Mouse (Mus musculus): ENCODE data around the gene Rep15.

The Rep15 gene

DNA sequence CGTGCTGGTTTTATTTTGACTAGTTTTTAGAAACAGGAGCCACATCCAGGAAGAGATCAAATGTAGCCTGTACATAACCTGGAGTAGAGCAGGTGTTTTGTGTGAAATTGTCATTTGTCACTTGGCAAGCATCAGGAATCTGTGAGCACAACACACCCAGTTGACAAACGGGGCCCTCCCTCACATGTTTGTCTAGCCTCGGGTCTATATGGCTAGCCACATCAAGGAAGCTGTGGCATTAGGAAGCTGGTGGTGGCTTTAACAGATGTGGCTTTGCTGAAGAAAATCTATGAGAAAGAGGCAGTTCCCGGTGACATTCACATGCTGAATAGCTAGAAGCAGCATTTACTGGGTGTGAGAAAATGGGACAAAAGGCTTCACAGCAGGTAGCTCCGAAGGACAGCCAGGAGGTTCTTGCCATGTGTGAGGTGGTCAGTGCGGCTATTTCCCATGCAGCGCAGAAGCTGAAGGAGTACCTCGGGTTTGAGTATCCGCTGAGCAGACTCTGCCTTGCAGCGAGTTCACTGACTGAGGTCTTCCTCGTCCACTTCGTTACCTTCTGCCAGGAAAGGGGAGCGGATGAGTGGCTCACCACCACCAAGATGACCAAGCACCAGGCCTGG, at the start of gene Rep15:
Gene Rep15, plus strand, starts transcription at position 282 of the 623 bp plus-strand sequence.
- no peak for DNase-seq (ENCODE audit: low spot score)

DNA sequence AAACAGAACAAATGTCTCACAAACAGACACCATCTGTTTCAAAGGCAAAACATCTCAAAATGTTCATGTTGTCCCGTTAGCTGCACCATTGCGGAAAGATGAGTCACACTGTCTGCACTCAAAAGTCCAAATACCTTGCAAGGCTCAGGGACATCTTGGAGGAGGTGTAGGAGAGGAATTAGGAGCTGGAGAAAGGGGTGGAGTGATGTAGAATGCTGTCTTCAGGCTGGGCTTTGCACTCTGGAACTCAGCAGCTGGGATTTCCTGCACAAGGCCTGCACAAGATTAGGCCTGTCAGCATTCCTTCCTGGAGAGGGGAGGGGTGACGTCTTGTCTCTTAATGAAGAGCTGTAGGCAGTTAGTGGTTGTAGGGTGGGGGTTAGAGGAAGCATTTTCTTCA, 47.8 kb upstream of the Rep15 start:
- no peak for DNase-seq (ENCODE audit: low spot score)

DNA sequence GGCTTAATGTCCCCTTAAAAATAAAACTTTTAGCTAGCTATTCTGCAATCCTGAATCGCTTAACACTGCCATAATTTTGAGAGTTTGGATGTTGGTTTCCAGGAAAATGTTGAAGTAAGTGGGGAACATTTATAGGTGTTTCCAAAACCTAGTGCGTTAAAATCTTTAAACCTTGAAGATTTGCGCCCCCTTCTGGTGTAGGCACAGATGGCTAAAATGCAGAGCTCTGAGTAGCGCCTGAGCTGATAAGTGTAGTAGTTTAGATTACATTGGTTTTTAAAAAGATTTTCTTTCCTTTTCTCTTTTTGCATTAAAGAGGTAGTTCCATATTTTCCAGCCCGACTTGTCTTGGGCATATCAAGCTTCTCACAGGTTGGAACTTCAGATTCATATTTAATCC, 38.1 kb upstream of the Rep15 start:
- DNase-seq (ENCODE audit: low spot score), result no peak

DNA sequence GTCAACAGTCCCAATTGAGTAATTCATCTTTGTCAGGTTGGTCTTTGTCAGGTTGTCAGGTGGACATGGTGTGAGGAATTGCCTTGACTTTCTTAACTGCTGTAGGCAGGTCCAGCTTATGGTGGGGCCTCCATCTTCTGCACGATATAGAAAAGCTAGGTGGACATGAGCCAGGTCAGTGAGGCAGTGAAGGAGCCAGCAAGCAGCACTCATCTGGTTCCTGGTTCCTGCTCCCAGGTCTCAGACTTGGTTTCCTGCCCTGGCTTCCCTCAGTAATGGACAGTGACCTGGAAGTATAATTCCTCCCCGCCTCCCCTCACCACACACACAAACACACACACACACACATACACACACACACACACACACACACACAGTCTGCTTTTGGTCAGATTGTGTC, 37.0 kb upstream of the Rep15 start:
- no peak for DNase-seq (ENCODE audit: low spot score)

DNA sequence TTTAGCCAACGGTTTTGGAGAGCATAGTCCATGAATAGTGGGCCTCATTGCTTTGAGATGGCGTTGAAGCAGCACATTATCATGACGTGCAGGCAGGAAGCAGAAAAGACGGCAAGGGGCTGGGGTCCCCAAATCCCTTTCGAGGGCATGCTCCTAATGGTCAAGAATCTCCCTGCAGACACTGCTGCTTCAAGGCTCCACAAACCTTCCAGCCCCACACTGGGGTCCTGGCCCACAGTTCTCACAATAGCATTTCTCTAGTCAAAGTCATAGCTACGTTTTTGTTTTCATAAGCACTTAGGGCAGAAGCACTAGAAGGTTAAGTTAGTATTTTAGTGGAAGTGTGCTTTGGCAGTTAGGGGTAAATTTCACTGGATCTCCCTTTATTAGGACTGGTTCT, 36.5 kb upstream of the Rep15 start:
- no peak for DNase-seq (ENCODE audit: low spot score)

DNA sequence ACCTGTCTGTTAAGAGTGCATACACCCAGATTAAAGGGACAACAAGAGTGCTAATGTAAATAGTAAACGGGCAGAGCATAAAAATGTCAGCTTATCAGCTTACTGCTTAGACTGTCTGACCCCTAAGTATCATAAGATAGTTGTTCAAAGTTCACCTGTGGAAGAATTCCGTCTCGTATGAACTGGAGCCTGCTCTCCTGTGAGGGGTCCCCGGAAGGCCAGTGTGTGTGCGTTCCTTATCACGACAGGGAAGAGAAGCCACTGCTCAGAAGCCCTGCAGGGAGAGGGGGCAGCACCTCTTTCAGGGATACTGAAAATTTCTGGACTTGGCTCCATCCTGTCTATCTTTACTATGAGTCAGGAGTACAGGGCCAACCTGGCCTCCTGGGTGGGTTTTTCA, 35.4 kb upstream of the Rep15 start:
- DNase-seq (ENCODE audit: low spot score), result no peak

DNA sequence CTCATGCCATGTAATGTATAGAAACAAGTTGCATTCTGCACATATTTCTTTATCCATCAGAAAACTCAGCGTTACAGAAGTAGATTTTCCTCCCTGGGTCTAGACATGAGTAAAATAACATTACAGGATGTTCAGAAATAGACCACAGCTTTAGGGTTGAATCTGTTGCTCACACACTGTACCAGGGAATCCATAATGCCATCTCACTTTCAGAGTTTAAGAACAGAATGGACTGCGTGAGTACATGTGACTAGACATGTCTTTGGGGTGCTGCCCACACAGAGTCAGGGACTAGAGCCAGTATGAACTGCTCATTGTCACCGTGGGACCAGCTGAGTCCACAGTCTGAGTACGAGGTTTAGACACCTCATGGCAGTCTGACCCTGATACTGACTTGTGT, 33.7 kb upstream of the Rep15 start:
- DNase-seq (ENCODE audit: low spot score), result no peak

DNA sequence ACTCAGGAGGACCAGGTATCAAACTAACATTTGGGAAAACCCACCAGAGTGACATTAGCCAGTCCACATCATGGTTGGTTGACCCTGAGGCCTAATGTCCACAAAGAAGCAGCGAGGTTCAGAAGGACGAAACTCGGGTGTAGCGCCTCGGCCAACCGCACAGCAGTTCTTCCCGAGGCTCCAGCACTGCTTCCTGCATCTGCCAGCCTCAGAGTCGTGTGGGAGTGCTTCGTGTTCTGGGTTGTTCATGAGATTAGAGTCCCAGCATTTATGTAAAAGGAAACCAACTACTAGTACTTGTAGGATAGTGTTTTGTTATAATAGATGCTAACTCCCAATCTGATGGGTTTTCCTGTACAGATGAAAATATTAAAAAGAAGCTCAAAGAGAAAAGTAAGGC, 33.1 kb upstream of the Rep15 start:
- DNase-seq (ENCODE audit: low spot score), result no peak

DNA sequence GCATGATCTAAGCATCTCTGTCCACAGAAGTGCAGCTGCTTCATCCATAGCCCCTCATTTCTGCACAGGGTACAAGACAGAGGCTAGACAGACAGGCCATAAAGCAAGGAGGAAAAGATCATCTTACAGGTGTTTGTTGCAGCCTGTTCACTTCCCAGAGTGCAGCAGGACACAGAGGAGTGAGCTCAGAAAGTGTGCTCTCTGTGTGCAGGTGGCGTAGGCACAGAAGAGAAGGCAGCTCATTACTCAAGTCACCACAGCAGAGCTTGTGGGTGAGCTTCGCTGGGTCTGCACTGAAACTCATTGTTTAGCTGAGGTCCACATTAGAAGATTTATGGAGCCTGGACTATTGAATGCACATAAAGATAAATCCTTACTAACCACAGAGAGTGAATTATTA, 32.6 kb upstream of the Rep15 start:
- no peak for DNase-seq (ENCODE audit: low spot score)

DNA sequence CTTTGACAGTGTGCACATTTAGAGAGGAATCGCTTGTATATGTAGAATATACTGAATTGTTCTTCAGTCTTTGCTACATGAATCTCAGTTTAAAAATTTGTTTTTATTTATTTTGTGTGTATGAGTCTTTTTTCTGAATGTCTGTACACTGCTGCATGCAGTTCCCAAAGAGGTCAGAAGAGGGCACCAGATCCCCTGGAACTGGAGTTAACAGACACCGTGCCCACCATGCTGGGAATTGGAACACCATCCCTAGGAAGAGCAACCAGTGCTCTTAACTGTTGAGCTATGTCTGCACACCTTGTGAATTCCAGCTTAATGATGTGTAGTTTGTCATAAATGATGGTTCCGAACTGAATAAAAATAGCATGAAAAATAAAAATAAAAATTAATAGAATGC, 24.2 kb upstream of the Rep15 start:
- DNase-seq (ENCODE audit: low spot score), result peak; percentile 25

DNA sequence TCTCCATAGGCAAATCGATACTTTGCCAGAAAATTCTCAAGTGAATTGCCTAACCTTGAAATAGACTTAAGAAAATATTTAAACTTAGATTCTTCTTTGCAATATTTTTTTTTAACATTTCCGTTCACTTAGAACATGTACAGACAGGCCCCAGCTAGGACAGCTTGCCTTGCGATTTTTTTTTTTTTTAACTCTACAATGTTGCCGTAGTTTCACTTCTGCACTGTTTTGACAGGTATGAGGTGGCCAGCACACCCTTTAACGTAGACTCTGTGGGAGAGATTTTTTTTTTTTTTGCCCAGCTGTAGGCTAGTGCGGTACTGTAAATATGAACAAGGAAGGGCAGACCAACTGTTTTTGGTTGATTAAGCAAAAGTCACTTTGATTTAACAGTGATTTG, 22.0 kb upstream of the Rep15 start:
- DNase-seq (ENCODE audit: low spot score), result no peak

DNA sequence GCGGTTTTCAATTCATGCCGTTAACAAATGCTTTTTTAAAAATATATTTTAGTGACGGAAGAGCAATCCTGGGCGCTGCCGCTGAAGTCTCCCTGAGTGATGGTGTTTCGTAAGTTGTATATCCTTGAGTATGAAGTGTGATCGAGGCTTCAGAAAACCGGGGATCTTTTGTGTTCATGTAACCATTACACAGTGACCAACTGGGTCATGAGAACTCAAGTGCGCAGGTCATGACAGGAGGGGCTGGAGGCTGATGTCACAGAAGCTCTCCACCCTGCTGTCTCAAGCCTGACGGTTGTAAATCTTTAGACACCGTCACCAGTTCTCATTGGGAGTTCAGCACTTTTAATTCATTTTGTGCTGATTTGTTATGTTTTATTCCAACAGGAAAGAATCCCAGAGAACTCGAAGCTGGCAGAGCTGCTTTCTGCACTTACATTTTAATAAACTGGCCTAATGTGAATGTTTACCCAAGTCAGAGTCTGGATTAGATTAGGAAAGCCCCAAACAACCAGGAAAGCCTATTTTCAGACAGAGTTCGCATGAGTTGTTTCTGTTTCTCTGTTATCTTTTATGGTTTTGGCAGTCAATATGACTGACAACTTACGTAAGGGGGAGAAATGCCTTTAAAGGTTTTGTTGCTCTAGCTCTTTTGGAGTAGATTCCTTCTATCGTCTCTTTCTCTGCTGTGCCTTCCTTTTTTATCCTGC, 21.4 kb upstream of the Rep15 start:
- no peak for DNase-seq (ENCODE audit: low spot score)

DNA sequence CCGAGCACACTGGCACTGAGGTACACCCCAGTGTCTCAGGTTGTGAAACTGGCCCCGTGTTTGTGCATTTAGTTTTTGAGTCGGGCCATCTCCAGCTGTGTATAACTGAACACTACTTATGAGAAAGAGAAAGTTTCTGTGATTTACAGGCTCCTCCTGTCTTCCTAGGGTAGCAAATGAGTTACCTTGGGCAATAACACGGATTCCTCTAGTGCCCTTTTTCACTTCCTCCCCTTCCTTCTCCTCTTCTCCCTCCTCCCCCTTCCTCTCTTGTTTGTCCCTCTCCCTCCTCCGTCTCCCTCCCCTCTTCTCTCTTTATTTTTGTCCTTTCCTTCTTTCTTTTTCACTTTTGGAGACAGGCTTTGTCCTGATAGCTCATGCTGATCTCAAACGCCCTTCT, 20.8 kb upstream of the Rep15 start:
- no peak for DNase-seq (ENCODE audit: low spot score)

DNA sequence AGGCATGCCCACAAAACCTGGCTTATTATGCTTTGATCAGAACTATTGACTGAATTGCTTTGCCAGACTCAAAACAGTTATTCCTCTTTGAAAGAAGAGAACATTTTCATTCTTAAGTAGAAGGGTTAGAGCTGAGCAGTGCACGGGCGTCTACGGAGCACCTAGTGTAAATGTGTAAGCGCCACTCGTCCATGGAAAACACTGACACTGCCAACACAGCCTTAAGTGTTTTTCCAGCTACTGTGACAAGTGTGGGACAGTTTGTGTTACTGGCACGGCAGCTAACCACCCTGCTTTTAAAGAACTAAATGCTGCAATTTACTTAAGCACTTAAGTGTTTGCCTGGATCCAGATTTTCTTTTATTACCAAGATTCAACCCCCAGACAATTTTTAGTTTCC, 20.4 kb upstream of the Rep15 start:
- DNase-seq (ENCODE audit: low spot score), result no peak

DNA sequence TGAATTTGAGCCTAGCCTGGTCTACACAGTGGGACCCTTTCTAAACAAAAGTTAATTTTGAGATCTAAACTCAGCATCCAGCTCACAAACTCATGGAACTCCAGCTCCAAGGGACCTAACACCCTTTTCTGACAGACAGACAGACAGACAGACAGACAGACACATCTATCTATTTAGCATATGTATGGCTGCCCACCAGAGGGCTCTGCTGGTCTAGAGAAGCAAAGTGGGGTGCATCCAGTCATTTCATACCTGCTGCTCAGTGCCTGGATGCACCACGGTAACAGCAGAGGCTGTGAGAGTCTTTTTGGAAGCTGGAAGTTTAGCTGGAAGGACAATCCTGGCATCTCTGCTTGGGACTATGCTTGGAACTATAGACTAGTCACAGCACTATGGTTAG, 18.8 kb upstream of the Rep15 start:
- DNase-seq (ENCODE audit: low spot score), result no peak

DNA sequence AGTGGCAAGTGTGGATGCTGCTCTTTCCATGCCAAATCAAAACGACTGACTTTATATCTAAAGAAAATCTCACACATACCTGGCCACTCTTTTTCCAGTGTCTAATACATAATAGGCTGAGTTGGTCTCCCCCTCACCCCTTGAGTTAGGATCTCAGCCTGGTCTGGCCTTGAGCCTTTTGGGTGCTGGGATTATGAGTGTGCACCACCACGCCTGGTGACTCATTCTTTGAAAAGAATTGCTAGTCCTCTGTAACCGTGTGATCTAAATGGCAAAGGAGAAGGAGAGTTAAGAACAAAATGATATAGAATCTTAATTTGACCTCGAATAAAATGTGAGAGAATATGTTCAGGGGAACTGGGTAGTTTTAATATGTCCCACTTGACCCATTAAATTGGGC, 14.5 kb upstream of the Rep15 start:
- no peak for DNase-seq (ENCODE audit: low spot score)

DNA sequence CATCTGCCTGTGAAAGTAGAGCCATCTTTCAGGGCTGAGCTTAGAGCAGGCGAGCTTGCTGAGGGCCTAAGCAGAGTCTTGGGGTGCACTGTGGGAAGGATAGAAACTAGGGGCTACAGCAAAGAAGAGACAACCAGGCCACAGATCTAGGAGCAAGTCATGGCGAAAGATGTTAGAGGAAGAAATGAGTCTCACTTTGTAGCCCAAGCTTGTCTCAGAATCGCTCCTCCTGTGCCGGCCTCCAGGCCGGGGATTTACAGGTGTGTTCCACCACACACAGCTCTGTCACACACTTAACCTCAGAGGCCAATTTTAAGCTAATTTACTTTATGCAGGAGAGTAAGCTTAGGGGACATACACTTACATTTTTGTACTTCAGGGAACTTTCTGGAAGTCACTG, 14.0 kb upstream of the Rep15 start:
- DNase-seq (ENCODE audit: low spot score), result no peak

DNA sequence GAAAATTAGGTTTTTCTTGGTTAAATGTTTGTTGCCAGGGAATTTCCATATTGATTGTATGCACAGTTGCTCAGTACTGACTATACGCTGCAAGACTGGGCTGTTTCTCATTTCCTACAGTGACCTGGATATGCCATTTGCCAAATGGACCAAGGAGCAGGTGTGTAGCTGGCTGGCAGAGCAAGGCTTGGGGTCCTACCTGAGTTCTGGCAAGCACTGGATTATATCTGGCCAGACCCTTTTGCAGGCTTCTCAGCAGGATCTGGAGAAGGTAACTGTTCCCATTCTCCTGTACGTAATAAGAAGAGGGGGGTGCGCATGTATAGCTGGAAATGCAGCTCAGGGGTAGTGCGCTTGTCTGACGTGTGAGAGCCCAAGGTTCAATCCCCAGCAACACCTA, 11.2 kb upstream of the Rep15 start:
- no peak for DNase-seq (ENCODE audit: low spot score)

DNA sequence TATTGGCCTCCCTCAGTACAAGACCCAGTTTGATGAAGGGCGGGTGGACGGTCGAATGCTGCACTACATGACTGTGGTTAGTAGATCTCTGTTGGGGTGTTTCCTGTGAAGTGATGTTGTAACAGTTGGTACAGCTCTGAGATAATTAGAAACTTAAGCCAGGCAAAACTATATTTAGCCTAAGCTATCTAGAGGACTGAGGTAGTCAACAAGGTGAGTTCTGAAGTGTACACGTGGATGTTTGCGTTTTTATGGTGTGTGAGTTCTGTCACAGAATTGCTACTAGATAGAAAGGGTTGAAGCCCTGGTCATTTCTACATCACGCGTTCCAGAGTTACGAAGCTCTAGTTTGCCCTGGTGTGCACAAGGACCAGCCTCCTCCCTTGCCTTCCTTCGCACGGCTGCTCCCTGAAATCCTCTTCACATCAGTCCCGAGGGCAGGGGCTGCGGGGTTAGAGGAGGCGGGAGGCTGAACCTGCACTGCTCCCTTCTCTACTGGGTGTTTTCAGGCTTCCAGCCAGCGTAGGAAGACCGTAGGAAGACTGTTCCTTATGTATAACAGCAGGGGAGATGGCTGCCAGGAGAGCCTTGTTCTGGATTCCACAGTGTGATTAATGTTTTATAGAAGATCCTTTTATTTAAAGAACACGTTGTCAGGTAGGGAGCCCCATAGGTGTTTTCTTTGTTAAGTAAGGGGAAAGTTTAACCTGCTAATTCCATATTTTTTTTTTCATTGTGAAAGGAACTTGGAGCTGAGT, 9.8 kb upstream of the Rep15 start:
- no peak for DNase-seq (ENCODE audit: low spot score)

DNA sequence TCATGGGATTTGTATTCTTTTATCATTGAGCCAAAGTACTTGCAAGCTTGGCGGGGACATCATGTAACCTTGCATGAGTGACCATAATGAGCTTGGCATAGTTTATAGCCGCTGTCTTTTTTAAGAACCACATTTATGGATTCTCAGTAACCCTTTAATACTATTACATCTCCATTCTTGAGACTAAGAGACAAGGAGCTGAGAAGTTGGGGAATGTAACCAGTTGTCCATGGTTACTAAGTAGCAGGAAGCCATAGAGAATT, 9.3 kb upstream of the Rep15 start:
- no peak for DNase-seq (ENCODE audit: low spot score)

DNA sequence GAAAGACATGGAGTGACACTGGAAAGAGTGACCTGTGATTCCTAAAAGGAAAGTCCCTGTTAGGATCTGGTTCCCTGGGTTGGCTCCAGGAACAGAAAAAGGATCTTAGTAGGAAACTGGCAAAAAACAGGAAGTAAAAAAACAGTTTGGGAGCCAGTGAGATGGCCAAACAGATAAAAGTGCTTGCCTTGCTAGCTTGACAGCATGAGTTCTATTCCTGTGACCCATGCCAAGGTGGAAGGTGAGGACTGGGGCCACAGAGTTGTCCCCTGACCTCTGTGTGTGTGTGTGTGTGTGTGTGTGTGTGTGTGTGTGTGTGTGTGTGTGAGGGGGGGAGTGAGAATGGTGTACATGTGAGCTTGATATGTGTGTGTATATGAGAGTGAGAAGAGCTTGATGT, 8.8 kb upstream of the Rep15 start:
- no peak for DNase-seq (ENCODE audit: low spot score)

DNA sequence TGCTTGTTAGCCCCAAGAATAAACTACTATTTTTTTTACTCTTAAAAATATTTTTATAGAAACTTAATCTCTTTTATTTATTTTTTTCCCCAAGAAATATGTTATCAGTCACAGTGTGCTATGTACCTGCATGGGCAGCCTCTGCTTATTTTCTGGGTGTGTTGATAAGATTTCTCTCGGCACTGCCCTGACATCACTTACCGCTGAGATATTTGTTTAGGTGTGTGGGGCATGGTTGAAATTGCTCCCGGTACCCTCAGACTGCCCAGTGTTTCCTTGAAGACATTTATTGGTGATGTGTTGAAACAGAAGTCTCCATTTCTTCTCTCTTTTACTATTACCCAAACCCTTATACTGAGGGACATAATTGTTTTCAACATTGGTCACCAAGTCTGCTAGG, 7.6 kb upstream of the Rep15 start:
- DNase-seq (ENCODE audit: low spot score), result no peak

DNA sequence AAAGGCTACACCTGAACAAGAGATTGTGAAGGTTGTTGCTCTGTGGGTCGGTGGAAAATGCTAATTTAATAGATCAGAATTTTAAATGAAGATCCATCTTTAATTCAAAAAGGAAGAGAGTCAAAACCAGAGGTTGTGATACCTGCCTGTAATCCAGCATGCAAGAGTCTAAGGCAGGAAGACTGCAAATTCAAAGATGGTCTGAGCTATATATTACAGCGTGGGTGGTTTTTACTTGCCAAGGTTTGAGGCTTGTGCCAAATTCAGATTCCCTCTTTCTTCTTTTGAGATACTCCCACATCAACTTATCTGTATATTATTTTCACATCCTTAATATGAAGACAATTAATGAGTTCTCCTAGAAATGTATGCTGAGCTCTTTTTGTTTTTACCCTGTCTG, 4.0 kb upstream of the Rep15 start:
- DNase-seq (ENCODE audit: low spot score), result no peak

DNA sequence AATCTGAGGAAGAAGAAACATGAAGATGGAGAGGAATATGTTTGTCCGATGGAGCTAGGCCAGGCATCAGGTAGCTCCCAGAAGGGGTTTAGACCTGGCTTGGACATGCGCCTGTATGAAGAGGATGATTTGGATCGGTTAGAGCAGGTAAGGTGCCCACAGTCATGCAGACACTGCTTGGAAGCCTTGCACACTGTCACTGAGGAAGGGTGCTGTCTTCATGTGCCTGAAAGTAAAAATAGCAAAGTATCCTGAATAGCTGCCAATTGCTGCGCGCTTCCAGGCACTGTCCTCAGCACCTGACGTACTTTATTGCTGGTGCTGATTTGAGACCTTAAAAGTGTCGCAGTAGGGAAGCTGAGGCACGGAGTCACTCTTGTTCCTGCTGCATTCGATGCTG, 2.8 kb upstream of the Rep15 start:
- DNase-seq (ENCODE audit: low spot score), result no peak
